Mouse (Mus musculus) neural tube, embryonic 11.5 days (tissue): ENCODE results near the gene Auts2. TPM values are rescaled to one million over a fixed set of nuclear protein-coding genes. Genes with fewer than 3 reads are reported as not detected.

ENCODE experiments used
- ATAC-seq: fragments of 200-750 bp; cut with Nextera tagmentation; 2 replicates; pipeline ENCODE4 v1.8.0; 2017; ENCODE audit warnings: moderate number of reproducible peaks, mild to moderate bottlenecking, moderate TSS enrichment, moderate library complexity; ENCODE audit not compliant: insufficient read depth, low FRiP score, low TSS enrichment
- DNase-seq: peaks from one replicate; pipeline ENCODE4 v3.0.0-alpha.2; 2015; ENCODE audit warnings: low spot score
- H3K27ac ChIP-seq: fragments of 300-500 bp; sonication (generic); 2 replicates; pipeline ENCODE4 v1.5.1; 2014; ENCODE audit warnings: low read depth, mild to moderate bottlenecking, low read length
- H3K27me3 ChIP-seq: fragments of 300-500 bp; sonication (generic); 2 replicates; pipeline ENCODE4 v1.6.1; 2014; ENCODE audit warnings: mild to moderate bottlenecking, low read length, mixed read lengths; ENCODE audit not compliant: control insufficient read depth, insufficient read depth
- H3K36me3 ChIP-seq: fragments of 300-500 bp; sonication (generic); 2 replicates; pipeline ENCODE4 v1.6.1; 2014; ENCODE audit warnings: mild to moderate bottlenecking, low read length, moderate library complexity, mixed read lengths; ENCODE audit not compliant: control insufficient read depth, insufficient read depth
- H3K4me1 ChIP-seq: fragments of 300-500 bp; sonication (generic); 2 replicates; pipeline ENCODE4 v1.6.1; 2014; ENCODE audit warnings: low read length, mixed read lengths; ENCODE audit not compliant: control insufficient read depth, insufficient read depth
- H3K4me2 ChIP-seq: fragments of 300-500 bp; sonication (generic); 2 replicates; pipeline ENCODE4 v1.6.1; 2014; ENCODE audit warnings: low read depth, mild to moderate bottlenecking, moderate library complexity
- H3K4me3 ChIP-seq: fragments of 300-500 bp; sonication (generic); 2 replicates; pipeline ENCODE4 v1.5.1; 2014; ENCODE audit warnings: low read depth, low read length
- H3K9ac ChIP-seq: fragments of 300-500 bp; sonication (generic); 2 replicates; pipeline ENCODE4 v1.6.1; 2014; ENCODE audit warnings: mild to moderate bottlenecking, low read length
- H3K9me3 ChIP-seq: fragments of 300-500 bp; sonication (generic); 2 replicates; pipeline ENCODE4 v1.6.1; 2016; ENCODE audit warnings: low read length; ENCODE audit not compliant: control insufficient read depth
- WGBS: fragments of 180-500 bp; shearing (Covaris S2); extraction: QIAGEN DNeasy Blood & Tissue Kit; methylation state at CpG from one replicate; pipeline ENCODE4 v1.1.7; 2014; 5-methylcytosine and 5-hydroxymethylcytosine counted together
- polyA plus RNA-seq: library from polyadenylated mRNA; unstranded; fragments of >200 nt; fragmentation: Nextera tagmentation; extraction: Ambion mirVana; gene quantifications from 2 replicates; pipeline ENCODE4 v1.2.1, GENCODE M21; 2014

Gene Auts2
- polyA plus RNA-seq, 1 experiment from 2014 or later, result 45.0 TPM

DNA sequence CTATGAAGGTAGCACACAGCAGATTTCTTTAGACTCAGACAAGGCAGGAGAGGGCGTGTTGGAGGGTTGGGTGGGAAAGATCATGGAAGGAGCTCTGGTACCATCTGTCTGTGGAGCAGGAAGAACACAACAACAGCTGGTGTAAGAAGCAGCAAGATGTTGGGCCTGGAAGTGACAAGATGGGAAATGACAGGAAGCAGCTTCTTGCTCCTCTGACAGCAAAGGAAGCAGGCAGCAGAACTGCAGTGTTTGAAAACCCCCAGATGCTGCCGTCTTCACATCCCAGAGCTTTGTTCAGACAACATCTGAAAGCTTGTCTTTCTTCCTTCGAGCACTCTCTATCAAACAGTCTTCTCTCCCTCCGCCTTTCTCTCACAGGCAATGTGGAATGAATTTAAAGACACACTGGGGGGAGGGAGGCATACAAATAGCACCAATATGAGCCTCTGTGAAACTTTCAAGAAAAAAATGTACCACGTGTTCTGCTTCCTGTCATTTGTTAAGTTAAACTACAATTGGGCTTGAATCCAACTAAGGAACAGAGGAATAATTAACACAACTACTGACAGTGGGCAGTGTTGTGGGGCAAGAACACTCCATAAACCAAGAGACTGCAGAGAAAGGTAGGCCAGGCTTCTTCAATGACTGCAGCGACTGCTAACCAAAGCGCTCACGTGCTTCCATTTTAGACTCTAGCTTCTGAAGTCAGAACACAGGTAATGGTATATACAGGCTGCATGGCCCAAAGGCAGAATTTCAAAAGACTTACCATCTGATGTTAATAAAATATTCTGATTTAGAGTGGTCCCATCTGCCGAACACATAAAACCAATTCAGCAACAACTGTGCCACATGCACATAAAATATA, 381.6 kb downstream of the Auts2 start:
- H3K27ac ChIP-seq, result peak overlapping the region; percentile 17; the same call in 1 of the 2 replicates
- 47% methylated on average over 9 of the region's 9 CpGs for WGBS

DNA sequence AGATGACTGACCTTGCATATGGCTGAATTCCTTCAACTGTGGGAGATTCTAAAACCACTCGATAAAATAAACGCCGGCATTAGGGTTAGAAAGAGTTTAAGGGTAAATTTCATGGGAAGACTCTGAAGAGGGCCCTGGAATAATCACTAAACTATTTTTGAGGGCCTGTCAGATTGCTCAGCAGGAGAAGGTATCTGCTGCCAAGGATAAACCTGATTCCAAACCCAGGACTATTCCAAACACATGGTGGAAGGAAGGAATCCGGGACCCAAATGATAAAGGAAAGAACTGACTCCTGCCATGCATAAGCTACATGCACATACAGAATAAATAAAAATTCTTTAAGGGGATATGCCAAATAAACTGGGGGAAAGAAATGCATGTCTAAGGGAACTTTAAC, 399.0 kb downstream of the Auts2 start:
- H3K9me3 ChIP-seq, result no peaks in the 10 kb centered on the region
- no peak overlapping the region for H3K4me3 ChIP-seq
- WGBS, result 94% methylated on average over 4 of the region's 4 CpGs
- DNase-seq (no peak), ATAC-seq (no peak)
- no peak overlapping the region for H3K9ac ChIP-seq
- H3K27ac ChIP-seq, result no peak overlapping the region
- H3K4me2 ChIP-seq, result no peak overlapping the region
- H3K36me3 ChIP-seq, result no peaks in the 10 kb centered on the region
- peaks cover 3% of the 10 kb centered on the region; the same call in 1 of the 2 replicates for H3K4me1 ChIP-seq
- H3K27me3 ChIP-seq, result no peaks in the 10 kb centered on the region

More for the DNA sequence above, 381.6 kb downstream of the Auts2 start:
- peaks cover 8% of the 10 kb centered on the region for H3K4me1 ChIP-seq
- H3K4me2 ChIP-seq, result no peak overlapping the region
- H3K9me3 ChIP-seq, result no peaks in the 10 kb centered on the region
- no peak for DNase-seq
- no peak for ATAC-seq
- no peak overlapping the region for H3K9ac ChIP-seq
- H3K4me3 ChIP-seq, result no peak overlapping the region
- H3K27me3 ChIP-seq, result no peaks in the 10 kb centered on the region
- H3K36me3 ChIP-seq, result no peaks in the 10 kb centered on the region

- H3K4me3 ChIP-seq, result no peak overlapping the region
- H3K9ac ChIP-seq, result no peak overlapping the region
- no peak overlapping the region for H3K4me2 ChIP-seq
- H3K27ac ChIP-seq, result no peak overlapping the region
- peaks cover 3% of the 10 kb centered on the region; the same call in 1 of the 2 replicates for H3K4me1 ChIP-seq
- ATAC-seq (no peak), DNase-seq (no peak)
- 45% methylated on average over 4 of the region's 4 CpGs for WGBS
- H3K36me3 ChIP-seq, result no peaks in the 10 kb centered on the region
- no peaks in the 10 kb centered on the region for H3K27me3 ChIP-seq
- H3K9me3 ChIP-seq, result no peaks in the 10 kb centered on the region
Observed at GRCm38 (mm10) chr5:132140816-132141215, 402.3 kb downstream of the Auts2 start.

DNA sequence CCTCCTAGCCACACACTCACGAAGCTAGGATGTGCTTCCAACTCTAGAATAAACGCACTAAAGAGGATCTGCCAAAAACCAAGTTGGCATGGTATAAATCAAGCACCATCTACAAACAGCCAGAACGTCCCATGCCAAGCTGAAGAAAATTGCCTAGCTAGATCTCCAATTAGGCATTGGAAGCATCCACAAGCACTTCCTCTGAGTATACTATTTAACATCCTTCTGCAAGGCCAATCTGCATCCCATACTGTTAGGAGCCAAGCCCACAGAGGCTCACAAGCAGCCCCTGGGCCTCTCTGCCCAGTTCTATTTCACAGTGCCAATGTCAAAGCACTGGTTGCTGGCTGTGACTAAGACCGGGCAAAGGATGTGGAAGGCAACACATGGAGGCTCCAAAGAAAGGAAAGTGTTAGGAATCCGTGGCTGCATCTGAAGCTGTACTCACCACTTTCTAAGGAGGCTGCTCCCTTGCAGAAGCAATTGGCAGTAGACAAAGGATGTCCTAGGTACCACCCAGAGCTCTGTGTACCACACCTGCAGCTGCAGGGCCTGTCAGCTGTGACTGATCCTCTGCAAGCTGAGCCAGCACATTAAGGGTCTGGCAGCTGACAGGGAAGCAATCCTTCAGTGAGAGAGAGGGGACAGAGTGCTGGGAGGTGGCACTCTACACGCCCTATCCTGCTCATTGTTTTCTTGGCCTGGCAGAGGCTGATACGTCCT, 407.0 kb downstream of the Auts2 start:
- Histone ChIP-seq H3K4me1 (peaks cover 3% of the 10 kb centered on the region; the same call in 1 of the 2 replicates), H3K27ac (no peak overlapping the region), H3K4me2 (no peak overlapping the region), H3K27me3 (no peaks in the 10 kb centered on the region), H3K36me3 (no peaks in the 10 kb centered on the region), H3K9me3 (no peaks in the 10 kb centered on the region), H3K4me3 (no peak overlapping the region), H3K9ac (no peak overlapping the region)
- ATAC-seq, result no peak
- no peak for DNase-seq
- 65% methylated on average over 7 of the region's 7 CpGs for WGBS

GRCm38 (mm10) chr5:132131948-132132347, 411.2 kb downstream of the Auts2 start:
- WGBS, result 95% methylated on average over 3 of the region's 3 CpGs
- Histone ChIP-seq H3K9ac (no peak overlapping the region), H3K4me3 (no peak overlapping the region), H3K9me3 (no peaks in the 10 kb centered on the region), H3K4me1 (no peaks in the 10 kb centered on the region), H3K27ac (no peak overlapping the region), H3K27me3 (no peaks in the 10 kb centered on the region), H3K4me2 (no peak overlapping the region), H3K36me3 (no peaks in the 10 kb centered on the region)
- DNase-seq (no peak), ATAC-seq (no peak)

DNA sequence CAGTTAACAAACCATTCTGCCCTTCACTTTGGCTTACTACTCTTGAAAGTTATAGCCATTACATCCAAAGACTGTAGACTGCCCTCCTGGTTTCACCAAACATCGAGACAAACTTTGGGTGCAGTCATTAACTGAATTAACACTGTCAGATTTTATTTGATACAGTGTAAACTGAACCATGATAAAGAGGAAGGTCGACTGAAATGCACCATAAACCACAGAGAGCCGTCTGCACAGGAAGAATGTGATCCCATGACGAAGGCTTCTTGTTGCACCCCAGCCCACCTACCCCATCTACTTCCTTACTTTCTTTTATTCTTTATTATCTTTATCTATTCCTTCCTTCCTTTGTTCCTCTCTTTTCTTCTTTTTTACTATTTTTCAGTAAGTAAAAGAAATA, 412.6 kb downstream of the Auts2 start:
- Histone ChIP-seq H3K36me3 (no peaks in the 10 kb centered on the region), H3K27ac (no peak overlapping the region), H3K4me1 (no peaks in the 10 kb centered on the region), H3K9me3 (no peaks in the 10 kb centered on the region), H3K9ac (no peak overlapping the region), H3K27me3 (no peaks in the 10 kb centered on the region), H3K4me3 (no peak overlapping the region), H3K4me2 (no peak overlapping the region)
- no peak for ATAC-seq
- WGBS, result 54% methylated on average over 4 of the region's 4 CpGs
- no peak for DNase-seq

- WGBS, result 91% methylated on average over 12 of the region's 12 CpGs
- Histone ChIP-seq H3K4me2 (no peak overlapping the region), H3K4me1 (no peaks in the 10 kb centered on the region), H3K27me3 (no peaks in the 10 kb centered on the region), H3K36me3 (no peaks in the 10 kb centered on the region), H3K27ac (no peak overlapping the region), H3K9ac (no peak overlapping the region), H3K4me3 (no peak overlapping the region), H3K9me3 (no peaks in the 10 kb centered on the region)
- no peak for DNase-seq
- no peak for ATAC-seq
Observed at GRCm38 (mm10) chr5:132126626-132127025, 416.5 kb downstream of the Auts2 start.

- Histone ChIP-seq H3K4me2 (no peak overlapping the region), H3K4me1 (no peaks in the 10 kb centered on the region), H3K36me3 (no peaks in the 10 kb centered on the region), H3K9me3 (no peaks in the 10 kb centered on the region), H3K27ac (no peak overlapping the region), H3K9ac (no peak overlapping the region), H3K27me3 (no peaks in the 10 kb centered on the region), H3K4me3 (no peak overlapping the region)
- WGBS, result 82% methylated on average over 3 of the region's 3 CpGs
- no peak for ATAC-seq
- no peak for DNase-seq
Observed at GRCm38 (mm10) chr5:132115631-132116030, 427.5 kb downstream of the Auts2 start.
